Mouse (Mus musculus) macrophage (primary cell): ENCODE results near the gene Tcea2. TPM values are rescaled to one million over a fixed set of nuclear protein-coding genes. Genes with fewer than 3 reads are reported as not detected.

ENCODE experiments used
- H3K27ac ChIP-seq: fragments of 350-480 bp; formaldehyde crosslinking; 2 replicates; pipeline ENCODE4 v1.9.0; 2021
- H3K36me3 ChIP-seq: fragments of 350-480 bp; formaldehyde crosslinking; 2 replicates; pipeline ENCODE4 v1.9.0; 2021; ENCODE audit errors: inconsistent target
- H3K4me3 ChIP-seq: fragments of 350-480 bp; formaldehyde crosslinking; 2 replicates; pipeline ENCODE4 v1.9.0; 2021; ENCODE audit errors: inconsistent target
- H3K79me2 ChIP-seq: fragments of 350-480 bp; formaldehyde crosslinking; 2 replicates; pipeline ENCODE4 v1.9.0; 2021; ENCODE audit errors: inconsistent target
- WGBS: methylation state at CpG from one replicate; pipeline ENCODE4 v1.1.7; 2026; ENCODE audit warnings: inconsistent platforms; ENCODE audit not compliant: missing documents; 5-methylcytosine and 5-hydroxymethylcytosine counted together
- polyA plus RNA-seq: library from polyadenylated mRNA; stranded (reverse); fragments of 250-400 nt; gene quantifications from 3 replicates; pipeline ENCODE4 v1.2.4, GENCODE M21; 2018; ENCODE audit warnings: inconsistent platforms

The Tcea2 gene
- polyA plus RNA-seq, 1 experiment from 2014 or later, result 1.5 TPM

DNA sequence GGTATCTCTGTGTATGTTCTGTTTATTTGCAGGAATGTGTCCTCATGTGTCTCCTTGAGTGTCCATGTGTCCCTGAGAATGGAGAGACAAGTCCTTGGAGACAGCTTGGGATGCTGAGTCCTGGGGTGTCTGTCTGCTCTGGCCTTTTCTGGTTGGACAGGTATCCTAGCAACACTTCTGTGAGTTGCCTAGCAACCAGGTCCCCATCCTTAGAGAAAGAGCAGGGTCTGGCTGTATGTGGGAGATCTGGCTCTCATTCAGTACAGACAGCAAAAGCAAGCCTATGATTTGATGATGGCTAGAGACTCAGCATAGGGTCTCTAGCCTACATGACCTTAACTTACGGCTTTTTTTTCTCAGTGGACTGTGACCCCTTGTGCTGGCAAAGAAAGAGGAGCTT lies 33.6 kb downstream of the Tcea2 start:
- WGBS, result 83% methylated on average over 1 of the region's 1 CpGs
- Histone ChIP-seq H3K79me2 (no peaks in the 10 kb centered on the region), H3K4me3 (no peak overlapping the region), H3K36me3 (no peaks in the 10 kb centered on the region), H3K27ac (no peak overlapping the region)

- 3% methylated on average over 6 of the region's 7 CpGs for WGBS
- no peak within 1 kb of the TSS for H3K4me3 ChIP-seq
- no peaks in the 10 kb centered on the region for H3K79me2 ChIP-seq
- H3K27ac ChIP-seq, result no peak within 1 kb of the TSS
- no peaks in the 10 kb centered on the region for H3K36me3 ChIP-seq
Measured at GRCm38 (mm10) chr2:181714903-181715326, 34.8 kb downstream of the Tcea2 start, which contains the start of gene Oprl1. TSS of gene Oprl1 (plus strand) at chr2:181715016.

DNA sequence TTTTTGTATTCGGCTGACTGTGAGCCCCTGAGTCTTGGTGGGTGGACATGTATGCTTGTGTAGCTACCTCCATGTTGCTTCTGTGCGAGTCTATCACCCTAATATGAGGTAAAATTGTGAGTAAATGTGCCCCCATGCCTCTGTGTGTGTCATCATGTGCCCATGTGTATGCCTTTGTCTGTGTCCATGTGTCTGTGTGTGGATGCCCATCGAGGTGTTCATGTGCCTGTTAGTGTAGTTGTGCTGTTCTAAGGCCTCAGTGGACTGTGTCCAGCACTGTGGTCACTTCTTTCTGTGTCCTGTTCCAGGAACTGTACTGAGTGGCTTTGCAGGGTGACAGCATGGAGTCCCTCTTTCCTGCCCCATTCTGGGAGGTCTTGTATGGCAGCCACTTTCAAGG lies 35.3 kb downstream of the Tcea2 start:
- H3K36me3 ChIP-seq, result no peaks in the 10 kb centered on the region
- WGBS, result 80% methylated on average over 3 of the region's 3 CpGs
- H3K27ac ChIP-seq, result no peak overlapping the region
- no peak overlapping the region for H3K4me3 ChIP-seq
- H3K79me2 ChIP-seq, result no peaks in the 10 kb centered on the region

GRCm38 (mm10) chr2:181716991-181717390 lies 36.9 kb downstream of the Tcea2 start:
- Histone ChIP-seq H3K27ac (no peak overlapping the region), H3K36me3 (no peaks in the 10 kb centered on the region), H3K79me2 (no peaks in the 10 kb centered on the region), H3K4me3 (no peak overlapping the region)
- WGBS, result 33% methylated on average over 3 of the region's 3 CpGs

GRCm38 (mm10) chr2:181720061-181720460 lies 40.0 kb downstream of the Tcea2 start:
- H3K79me2 ChIP-seq, result no peaks in the 10 kb centered on the region
- WGBS, result 67% methylated on average over 3 of the region's 3 CpGs

DNA sequence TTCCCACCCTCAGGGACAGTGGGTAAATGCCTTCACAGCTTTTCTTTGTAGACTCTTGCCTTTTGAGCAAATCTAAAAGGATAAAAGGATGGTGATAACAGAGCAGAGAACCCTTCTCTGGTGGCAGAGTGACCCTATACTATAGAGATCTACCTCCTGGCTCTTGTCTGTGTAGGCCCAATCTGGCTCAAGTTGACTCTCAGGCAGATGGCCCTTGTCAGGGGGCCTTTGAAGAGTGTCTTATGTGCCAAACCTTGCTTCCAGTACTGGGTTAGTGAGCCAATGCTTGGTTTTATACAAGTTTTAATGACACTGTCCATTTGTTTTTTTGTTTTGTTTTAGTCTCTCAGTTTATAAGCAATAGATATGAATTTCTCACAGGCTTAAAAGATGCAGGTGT lies 41.1 kb downstream of the Tcea2 start:
- no peak overlapping the region for H3K27ac ChIP-seq

More at GRCm38 (mm10) chr2:181720061-181720460, 40.0 kb downstream of the Tcea2 start:
- Histone ChIP-seq H3K4me3 (no peak overlapping the region), H3K36me3 (no peaks in the 10 kb centered on the region), H3K27ac (no peak overlapping the region)

DNA sequence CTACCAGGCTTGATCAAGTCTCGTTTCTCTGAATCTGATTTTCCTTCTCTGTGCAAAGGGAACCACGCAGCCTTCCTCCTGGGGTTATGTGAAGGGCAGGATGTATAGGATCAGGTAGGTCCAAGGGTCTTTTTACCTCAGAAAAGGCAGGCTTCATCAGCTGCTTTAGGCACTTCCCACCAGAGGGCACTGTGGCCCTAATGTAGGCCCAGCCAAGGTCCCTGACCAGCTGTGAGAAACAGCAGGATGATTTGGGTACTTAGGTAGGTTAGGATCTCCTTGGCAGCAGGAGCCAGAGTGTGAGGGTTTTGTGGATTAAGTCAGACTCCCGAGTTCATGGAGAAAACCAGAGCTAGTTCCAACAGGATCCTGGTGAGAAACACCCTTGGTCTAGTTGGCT lies 42.1 kb downstream of the Tcea2 start:
- 19% methylated on average over 3 of the region's 3 CpGs for WGBS
- Histone ChIP-seq H3K79me2 (no peaks in the 10 kb centered on the region), H3K36me3 (no peaks in the 10 kb centered on the region), H3K27ac (no peak overlapping the region), H3K4me3 (no peak overlapping the region)

More for the DNA sequence above, 41.1 kb downstream of the Tcea2 start:
- no peak overlapping the region for H3K4me3 ChIP-seq
- H3K36me3 ChIP-seq, result no peaks in the 10 kb centered on the region
- H3K79me2 ChIP-seq, result no peaks in the 10 kb centered on the region

DNA sequence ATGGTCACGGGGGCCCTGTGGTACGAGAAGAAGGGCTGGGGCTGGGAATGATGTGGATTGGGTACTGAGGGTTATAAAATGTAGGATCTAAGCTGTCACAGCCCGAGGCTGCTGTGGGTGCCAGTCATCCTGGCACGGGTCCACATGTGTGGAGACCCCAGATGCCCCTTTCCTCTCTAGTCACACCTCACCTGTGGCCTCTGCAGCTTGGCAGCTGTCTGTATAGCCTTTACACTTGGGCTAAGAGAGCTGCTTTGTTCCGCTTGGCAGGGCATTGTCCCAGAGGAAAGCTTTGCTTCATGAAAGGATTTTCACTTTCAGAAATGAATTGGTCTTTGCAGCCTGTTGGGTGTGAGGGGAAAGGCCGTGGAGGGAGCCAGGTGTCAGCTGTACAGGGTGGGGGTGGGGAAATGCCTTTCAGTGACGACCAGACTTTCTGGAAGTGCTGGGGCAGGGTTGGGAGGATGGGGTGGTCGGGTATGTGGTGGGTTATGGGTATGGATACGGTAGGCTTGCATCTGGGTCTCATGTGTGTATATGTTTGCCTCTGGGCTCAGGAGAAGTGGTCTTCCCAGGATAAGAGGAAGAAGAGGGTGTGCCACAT lies 47.7 kb downstream of the Tcea2 start:
- Histone ChIP-seq H3K27ac (no peak overlapping the region), H3K79me2 (no peaks in the 10 kb centered on the region), H3K36me3 (no peaks in the 10 kb centered on the region), H3K4me3 (no peak overlapping the region)
- WGBS, result 68% methylated on average over 9 of the region's 9 CpGs

DNA sequence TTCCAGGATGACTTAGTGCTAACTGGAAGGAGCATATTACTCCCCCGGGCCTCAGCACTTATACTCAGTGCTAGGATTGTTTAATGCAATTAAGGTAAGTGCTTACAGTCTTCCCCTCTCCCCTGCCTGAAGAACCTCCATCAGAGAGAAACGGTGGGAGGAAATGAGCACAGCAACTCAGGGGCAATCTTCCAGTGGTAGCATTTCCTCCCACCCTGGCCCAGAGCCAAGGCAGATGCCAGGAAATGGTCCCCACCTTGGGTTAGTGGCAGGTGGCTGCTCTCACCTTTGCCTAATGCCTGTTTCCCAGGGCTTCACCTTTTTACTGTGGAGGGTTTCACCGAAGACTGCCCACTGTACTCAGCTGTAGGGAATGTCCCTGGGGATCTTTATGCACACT lies 49.9 kb downstream of the Tcea2 start:
- H3K4me3 ChIP-seq, result no peak overlapping the region
- H3K79me2 ChIP-seq, result no peaks in the 10 kb centered on the region
- no peak overlapping the region for H3K27ac ChIP-seq
- WGBS, result 44% methylated on average over 3 of the region's 3 CpGs
- no peaks in the 10 kb centered on the region for H3K36me3 ChIP-seq

Other genes starting within 250 kb of the Tcea2 start
- gene Zbtb46, start 220.9 kb upstream of the Tcea2 start, polyA plus RNA-seq, result 0.09 to 0.23 TPM (median 0.21 TPM) in 3 replicates
- gene Abhd16b, start 187.1 kb upstream of the Tcea2 start, polyA plus RNA-seq, result not detected in 3 replicates
- gene Tpd52l2, start 183.2 kb upstream of the Tcea2 start, polyA plus RNA-seq, result 36.4 to 66.4 TPM (median 47.0 TPM) in 3 replicates
- gene Dnajc5, start 159.8 kb upstream of the Tcea2 start, polyA plus RNA-seq, result 50.7 to 68.7 TPM (median 60.0 TPM) in 3 replicates
- gene Uckl1, start 95.4 kb upstream of the Tcea2 start, polyA plus RNA-seq, result 32.9 to 57.2 TPM (median 33.9 TPM) in 3 replicates
- gene Prpf6, start 88.4 kb upstream of the Tcea2 start, polyA plus RNA-seq, result 34.2 to 55.4 TPM (median 34.6 TPM) in 3 replicates
- gene Zfp512b, start 87.5 kb upstream of the Tcea2 start, polyA plus RNA-seq, result 6.0 to 12.6 TPM (median 6.7 TPM) in 3 replicates
- 2.1 to 3.8 TPM (median 2.8 TPM) in 3 replicates for gene Samd10, start 81.1 kb upstream of the Tcea2 start, polyA plus RNA-seq
- gene Gm29797, start 23.3 kb upstream of the Tcea2 start, polyA plus RNA-seq, result not detected in 3 replicates
- gene Sox18, start 8.7 kb upstream of the Tcea2 start, polyA plus RNA-seq, result 0.15 TPM in 1 of 3 replicates, not detected in the others
- gene Rgs19, start 13.7 kb downstream of the Tcea2 start, polyA plus RNA-seq, result 74.5 to 107 TPM (median 89.4 TPM) in 3 replicates
- gene Lkaaear1, start 18.1 kb downstream of the Tcea2 start, polyA plus RNA-seq, result not detected in 3 replicates
- gene Oprl1, start 34.7 kb downstream of the Tcea2 start, polyA plus RNA-seq, result 0.12 TPM in 1 of 3 replicates, not detected in the others
- gene Myt1, start 83.0 kb downstream of the Tcea2 start, polyA plus RNA-seq, result not detected in 3 replicates
- gene Pcmtd2, start 157.5 kb downstream of the Tcea2 start, polyA plus RNA-seq, result 8.6 to 22.6 TPM (median 14.6 TPM) in 3 replicates
- gene Polr3k, start 184.0 kb downstream of the Tcea2 start, polyA plus RNA-seq, result 15.1 to 23.4 TPM (median 15.2 TPM) in 3 replicates